Mouse (Mus musculus) E14TG2a.4 (cell line): ENCODE data around the gene Ttc6.

Source experiments
- H3K27me3 ChIP-seq: 2 replicates; pipeline ENCODE4 v1.6.1; 2014; ENCODE audit warnings: low read length, control low read depth; ENCODE audit not compliant: insufficient read depth
- H3K36me3 ChIP-seq: 2 replicates; pipeline ENCODE4 v1.6.1; 2014; ENCODE audit warnings: low read length, control low read depth; ENCODE audit not compliant: insufficient read depth
- H3K4me1 ChIP-seq: replicated peaks from 2 replicates; pipeline ENCODE4 v1.6.1; 2014; ENCODE audit warnings: low read depth, low read length, control low read depth
- H3K4me3 ChIP-seq: replicated peaks from 2 replicates; pipeline ENCODE4 v1.5.1; 2014; ENCODE audit warnings: mild to moderate bottlenecking, low read length
- H3K9me3 ChIP-seq: 2 replicates; pipeline ENCODE4 v1.6.1; 2014; ENCODE audit warnings: low read length, control low read depth
- CTCF ChIP-seq: conservative IDR thresholded peaks from 2 replicates; pipeline ENCODE4 v1.5.1; 2014; ENCODE audit warnings: low read length
- NANOG ChIP-seq: IDR thresholded peaks from 2 replicates; pipeline ENCODE4 v1.6.1; 2014; ENCODE audit warnings: borderline replicate concordance, low read length, mixed read lengths
- POU5F1 ChIP-seq: IDR thresholded peaks from 2 replicates; pipeline ENCODE4 v1.6.1; 2014; ENCODE audit warnings: low read length, borderline replicate concordance

Ttc6 gene

GRCm38 (mm10) chr12:57536909-57537670 is 26.8 kb upstream of the Ttc6 start:
- Histone ChIP-seq H3K9me3 (no peaks in the 10 kb centered on the region), H3K36me3 (no peaks in the 10 kb centered on the region), H3K4me3 (no peak overlapping the region), H3K4me1 (peaks cover 41% of the 10 kb centered on the region), H3K27me3 (peaks cover 90% of the 10 kb centered on the region)
- TF ChIP-seq POU5F1 (no peak), CTCF (no peak), NANOG (no peak)

GRCm38 (mm10) chr12:57537791-57538587 is 25.9 kb upstream of the Ttc6 start:
- Histone ChIP-seq H3K9me3 (no peaks in the 10 kb centered on the region), H3K27me3 (peaks cover 90% of the 10 kb centered on the region), H3K4me3 (peak overlapping the region; percentile 76), H3K4me1 (peaks cover 42% of the 10 kb centered on the region), H3K36me3 (no peaks in the 10 kb centered on the region)
- TF ChIP-seq POU5F1 (no peak), NANOG (no peak), CTCF (no peak)

GRCm38 (mm10) chr12:57538588-57539550 is 25.0 kb upstream of the Ttc6 start:
- Histone ChIP-seq H3K4me3 (peak overlapping the region; percentile 76), H3K36me3 (no peaks in the 10 kb centered on the region), H3K27me3 (peaks cover 90% of the 10 kb centered on the region), H3K4me1 (peaks cover 48% of the 10 kb centered on the region), H3K9me3 (no peaks in the 10 kb centered on the region)
- TF ChIP-seq NANOG (no peak), POU5F1 (no peak), CTCF (no peak)

- TF ChIP-seq CTCF, result no peak
- TF ChIP-seq POU5F1, result no peak
- TF ChIP-seq NANOG, result no peak
- H3K4me3 ChIP-seq, result peak overlapping the region; percentile 76; the same call in 1 of the 2 replicates
- no peaks in the 10 kb centered on the region for H3K9me3 ChIP-seq
- no peaks in the 10 kb centered on the region for H3K36me3 ChIP-seq
- H3K27me3 ChIP-seq, result peaks cover 90% of the 10 kb centered on the region
- H3K4me1 ChIP-seq, result peaks cover 45% of the 10 kb centered on the region
These were observed 24.3 kb upstream of the Ttc6 start for GRCm38 (mm10) chr12:57539551-57539985.

- no peak overlapping the region for H3K4me3 ChIP-seq
- TF ChIP-seq POU5F1 (no peak), CTCF (no peak), NANOG (no peak)
- H3K27me3 ChIP-seq, result peaks cover 86% of the 10 kb centered on the region
- H3K36me3 ChIP-seq, result no peaks in the 10 kb centered on the region
- no peaks in the 10 kb centered on the region for H3K9me3 ChIP-seq
- H3K4me1 ChIP-seq, result peaks cover 36% of the 10 kb centered on the region
These were observed 22.8 kb upstream of the Ttc6 start for GRCm38 (mm10) chr12:57541118-57541517.

GRCm38 (mm10) chr12:57541931-57542745 is 21.8 kb upstream of the Ttc6 start:
- Histone ChIP-seq H3K9me3 (no peaks in the 10 kb centered on the region), H3K4me1 (peaks cover 37% of the 10 kb centered on the region), H3K27me3 (peaks cover 86% of the 10 kb centered on the region), H3K36me3 (no peaks in the 10 kb centered on the region), H3K4me3 (peak overlapping the region; percentile 74)
- TF ChIP-seq POU5F1 (no peak), NANOG (no peak), CTCF (no peak)
